Mouse (Mus musculus) ES-E14 (cell line): ENCODE data around the gene Wdr43. TPM values are rescaled to one million over a fixed set of nuclear protein-coding genes. Genes with fewer than 3 reads are reported as not detected.
A peak's percentile ranks its signal among the peaks of the same experiment; 100 is the strongest.

Experiments used
- DNase-seq: peaks from one replicate; pipeline ENCODE4 v3.0.0-alpha.2; 2013; ENCODE audit warnings: low read depth, low spot score
- H3K27ac ChIP-seq: 2 replicates; pipeline ENCODE4 v1.5.1; 2012; ENCODE audit warnings: low read depth, mild to moderate bottlenecking, low read length, moderate library complexity, mixed read lengths; ENCODE audit not compliant: poor library complexity, insufficient read depth, severe bottlenecking
- H3K36me3 ChIP-seq: 2 replicates; pipeline ENCODE4 v1.6.1; 2012; ENCODE audit warnings: mild to moderate bottlenecking, low read length, moderate library complexity, mixed read lengths; ENCODE audit not compliant: control insufficient read depth, poor library complexity, insufficient read depth, severe bottlenecking
- H3K4me1 ChIP-seq, 2 experiments: fragments of 150-350 bp in 1 of 2; sonication (generic) in 1 of 2; 2 replicates each; pipeline ENCODE4 v1.6.1; 2012; ENCODE audit warnings: low read length in 2 of 2, mild to moderate bottlenecking in 1 of 2, mixed read lengths in 1 of 2; ENCODE audit not compliant: control insufficient read depth in 2 of 2, insufficient read depth in 2 of 2, poor library complexity in 1 of 2
- H3K4me3 ChIP-seq, 2 experiments: fragments of 150-350 bp in 1 of 2; sonication (generic) in 1 of 2; 2 replicates each; pipeline ENCODE4 v1.5.1; 2012; ENCODE audit warnings: low read length in 2 of 2, low read depth in 1 of 2, mild to moderate bottlenecking in 1 of 2, mixed read lengths in 1 of 2; ENCODE audit not compliant: insufficient read depth in 1 of 2, poor library complexity in 1 of 2, severe bottlenecking in 1 of 2
- H3K9ac ChIP-seq: 2 replicates; pipeline ENCODE4 v1.6.1; 2012; ENCODE audit warnings: low read depth, mild to moderate bottlenecking, low read length, mixed read lengths; ENCODE audit not compliant: poor library complexity, insufficient read depth, severe bottlenecking
- H3K9me3 ChIP-seq: fragments of 150-350 bp; sonication (generic); 2 replicates; pipeline ENCODE4 v1.6.1; 2012; ENCODE audit warnings: low read depth, mild to moderate bottlenecking, low read length; ENCODE audit not compliant: control insufficient read depth, insufficient read depth
- CHD2 ChIP-seq: IDR thresholded peaks from 2 replicates; pipeline ENCODE4 v1.6.1; 2014; ENCODE audit warnings: mild to moderate bottlenecking, low read depth, low read length, inconsistent platforms
- HCFC1 ChIP-seq: IDR thresholded peaks from 2 replicates; pipeline ENCODE4 v1.6.1; 2012; ENCODE audit warnings: low read length, inconsistent platforms, borderline replicate concordance; ENCODE audit not compliant: insufficient read depth
- MAFK ChIP-seq: IDR thresholded peaks from 2 replicates; pipeline ENCODE4 v1.6.1; 2014; ENCODE audit warnings: mild to moderate bottlenecking, low read depth, low read length, inconsistent platforms; ENCODE audit not compliant: insufficient read depth
- ZC3H11A ChIP-seq: IDR thresholded peaks from 2 replicates; pipeline ENCODE4 v1.6.1; 2012; ENCODE audit warnings: low read depth, mild to moderate bottlenecking, inconsistent platforms, low read length, borderline replicate concordance
- ZNF384 ChIP-seq: IDR thresholded peaks from 2 replicates; pipeline ENCODE4 v1.6.1; 2012; ENCODE audit warnings: low read depth, low read length, inconsistent platforms
- in situ Hi-C, 2 experiments: fragments of 600-800 bp; cut with MboI; formaldehyde crosslinking; loops; one replicate each; pipeline ENCODE4 v1.15.1; 2025; ENCODE audit warnings: low sequenced_read_pairs in 2 of 2, inconsistent platforms in 1 of 2; ENCODE audit not compliant: unreplicated experiment in 2 of 2
- total RNA-seq: library from RNA; depleted of rRNA; stranded (reverse); fragments of 300-350 nt; gene quantifications from 2 replicates; pipeline ENCODE4 v1.2.3, GENCODE M21; 2012

The Wdr43 gene
- total RNA-seq, 1 experiment = 264 TPM

GRCm38 (mm10) chr17:71669511-71669910 lies 53.8 kb downstream of the Wdr43 start:
- no peaks in the 10 kb centered on the region for H3K9me3 ChIP-seq
- no peaks in the 10 kb centered on the region for H3K36me3 ChIP-seq
- TF ChIP-seq MAFK (peak; percentile 28; the same call in 1 of the 2 replicates), HCFC1 (no peak)
- in situ Hi-C loops = no loop called here
- H3K27ac ChIP-seq = no peak overlapping the region
- no peaks in the 10 kb centered on the region for H3K4me1 ChIP-seq
- no peak for DNase-seq
- no peak overlapping the region for H3K9ac ChIP-seq
- H3K4me3 ChIP-seq = no peak overlapping the region

GRCm38 (mm10) chr17:71671840-71672546 lies 56.3 kb downstream of the Wdr43 start:
- Histone ChIP-seq H3K27ac (no peak overlapping the region), H3K4me1 (no peaks in the 10 kb centered on the region), H3K4me3 (0 out of 4 replicates have a peak overlapping the region, but pooled peaks of 1 of the 2 experiments have one; percentile 7), H3K9ac (no peak overlapping the region), H3K36me3 (no peaks in the 10 kb centered on the region), H3K9me3 (no peaks in the 10 kb centered on the region)
- TF ChIP-seq ZNF384 = peak; percentile 20; the same call in 1 of the 2 replicates
- TF ChIP-seq HCFC1 = no peak
- TF ChIP-seq ZC3H11A = 0 out of 2 replicates have a peak, but pooled peaks have one; percentile 12
- in situ Hi-C loops = no loop called here
- DNase-seq = peak; percentile 55

GRCm38 (mm10) chr17:71673092-71673491 lies 57.4 kb downstream of the Wdr43 start, which contains the start of gene Togaram2:
TSS of gene Togaram2 (plus strand) at chr17:71673261.
- Histone ChIP-seq H3K27ac (no peak within 1 kb of the TSS), H3K9ac (no peak within 1 kb of the TSS), H3K36me3 (no peaks in the 10 kb centered on the region), H3K9me3 (no peaks in the 10 kb centered on the region), H3K4me3 (0 out of 4 replicates have a peak within 1 kb of the TSS, but pooled peaks of 1 of the 2 experiments have one; percentile 7), H3K4me1 (no peaks in the 10 kb centered on the region)
- in situ Hi-C loops = no loop called here
- TF ChIP-seq MAFK (no peak), ZC3H11A (no peak), HCFC1 (no peak)
- no peak for DNase-seq

DNA sequence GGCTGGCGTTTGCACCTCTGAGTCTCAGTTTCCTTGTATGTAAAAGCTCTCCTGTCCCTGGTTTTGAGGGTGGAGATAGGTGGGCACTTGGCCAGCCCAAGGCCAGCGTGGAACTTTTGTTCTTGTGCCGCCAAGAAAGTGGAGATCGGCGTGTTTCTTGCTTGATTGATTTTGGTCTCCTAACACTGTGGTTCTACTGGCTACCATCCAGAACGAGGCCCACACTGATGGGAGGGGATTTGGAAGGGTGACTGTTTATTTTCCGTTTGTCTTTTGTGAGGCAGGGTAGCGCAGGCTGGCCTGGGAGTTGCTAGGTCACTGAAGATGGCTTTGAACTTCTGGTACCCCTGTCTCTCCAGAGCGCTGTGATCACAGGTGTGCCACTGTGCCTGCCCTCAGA lies 58.2 kb downstream of the Wdr43 start:
- Histone ChIP-seq H3K4me1 (no peaks in the 10 kb centered on the region), H3K36me3 (no peaks in the 10 kb centered on the region), H3K9me3 (no peaks in the 10 kb centered on the region), H3K9ac (no peak overlapping the region), H3K4me3 (no peak overlapping the region), H3K27ac (no peak overlapping the region)
- DNase-seq = no peak
- in situ Hi-C loops = no loop called here
- TF ChIP-seq CHD2 = no peak
- no peak for TF ChIP-seq ZC3H11A
- TF ChIP-seq HCFC1 = no peak
- TF ChIP-seq ZNF384 = no peak
- no peak for TF ChIP-seq MAFK
